Mouse (Mus musculus) stomach, postnatal 0 days (tissue): Measurements from ENCODE around the gene Ndufc2.

Experiments
- CTCF ChIP-seq: IDR thresholded peaks from 2 replicates; pipeline ENCODE4 v1.5.1; 2016; ENCODE audit warnings: antibody characterized with exemption, low read depth, mild to moderate bottlenecking, moderate library complexity
- EP300 ChIP-seq: optimal IDR thresholded peaks from 2 replicates; pipeline ENCODE3; 2016; ENCODE audit warnings: antibody characterized with exemption

DNA sequence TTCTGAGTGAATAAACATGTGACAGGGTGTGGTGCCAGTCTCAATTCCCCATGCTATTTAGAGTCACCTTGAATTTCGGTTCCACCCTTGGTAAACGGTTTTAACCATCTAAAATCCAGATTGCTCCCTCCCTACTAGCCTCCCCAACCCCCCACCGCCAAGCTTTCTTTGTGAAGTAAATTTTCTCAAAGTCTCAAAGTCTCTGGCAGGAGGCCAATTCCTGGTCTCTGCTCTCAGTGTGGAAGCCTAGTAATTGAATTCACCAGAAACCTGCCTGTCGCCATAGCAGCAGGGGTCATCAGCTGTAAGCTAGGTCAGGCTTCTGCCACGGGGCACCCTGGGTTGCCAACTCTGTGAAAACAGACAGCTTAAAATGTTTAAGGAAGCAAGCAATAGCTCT, 29.9 kb downstream of the Ndufc2 start:
- TF ChIP-seq CTCF (no peak), EP300 (no peak)
